Mouse (Mus musculus) right cerebral cortex, postnatal 10 days (tissue): ENCODE data around the gene Prr7.

Source experiments
- DNase-seq, 2 experiments: peaks; one replicate each; pipeline ENCODE4 v3.0.0; 2021; ENCODE audit warnings: low spot score in 2 of 2

Gene Prr7

GRCm38 (mm10) chr13:55506697-55507096, 42.6 kb downstream of the Prr7 start:
- DNase-seq = no peak

DNA sequence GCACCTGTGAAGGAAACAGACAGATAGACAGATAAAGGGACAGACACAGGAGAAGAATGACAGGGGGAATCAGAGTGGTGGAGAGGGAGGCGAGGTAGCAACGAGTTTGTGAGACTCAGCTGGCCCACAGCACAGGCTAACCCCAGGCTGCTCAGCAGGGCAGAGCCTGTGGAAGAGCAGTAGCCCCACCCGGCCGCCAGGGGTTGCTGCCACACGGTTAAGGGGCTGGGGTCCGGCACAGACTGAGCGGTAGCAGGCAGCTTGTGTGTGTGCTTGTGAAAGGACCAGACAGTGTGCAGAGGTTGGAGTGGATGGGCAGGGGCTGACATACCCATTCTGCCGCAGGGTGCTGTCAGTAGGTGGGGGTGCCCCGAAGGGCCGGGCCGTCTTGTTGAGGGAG, 43.8 kb downstream of the Prr7 start:
- no peak for DNase-seq

GRCm38 (mm10) chr13:55508531-55508930, 44.5 kb downstream of the Prr7 start:
- no peak for DNase-seq

GRCm38 (mm10) chr13:55510332-55510667, 46.2 kb downstream of the Prr7 start:
- DNase-seq = no peak

DNA sequence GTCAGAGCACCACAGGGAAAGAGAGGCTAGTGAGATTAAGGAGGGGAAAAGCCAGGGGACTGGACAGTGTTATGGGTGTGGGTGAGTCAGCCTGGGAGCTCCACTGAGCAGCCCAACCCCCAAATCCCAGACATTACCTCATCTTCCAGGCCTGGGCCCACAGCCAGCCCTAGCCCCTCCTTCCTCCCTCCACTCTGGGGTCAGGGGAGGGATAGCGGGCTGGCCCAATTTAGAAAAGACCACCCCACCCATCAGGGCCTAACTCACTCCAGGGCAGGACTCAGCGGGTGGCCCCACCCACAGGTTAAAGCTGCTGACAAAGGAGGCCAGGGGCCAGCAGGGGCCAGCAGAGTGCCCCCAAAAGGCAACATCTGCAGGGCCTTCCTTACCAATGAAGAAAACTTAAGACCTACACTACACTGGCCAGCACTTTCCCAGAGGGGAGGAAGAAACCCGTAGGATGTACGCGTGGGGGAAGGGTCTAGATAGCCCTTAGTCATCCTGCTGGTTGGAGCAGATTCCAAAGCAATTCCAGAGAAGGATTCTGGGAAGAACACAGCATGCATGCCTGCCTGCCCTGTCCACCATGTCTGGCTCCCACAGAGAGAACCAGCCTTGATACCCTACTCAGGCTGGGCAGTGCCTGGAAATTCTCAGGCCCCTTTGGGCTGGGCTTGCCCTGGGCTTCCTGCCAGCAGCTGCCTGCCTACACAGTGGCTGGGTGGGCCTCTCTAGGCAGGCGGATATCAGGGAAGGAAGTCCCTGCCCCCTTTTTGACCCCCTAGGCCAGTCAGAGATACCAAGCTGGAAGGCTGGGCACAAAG, 46.8 kb downstream of the Prr7 start:
- DNase-seq = peak in 1 of 2 experiments; percentile 61

DNA sequence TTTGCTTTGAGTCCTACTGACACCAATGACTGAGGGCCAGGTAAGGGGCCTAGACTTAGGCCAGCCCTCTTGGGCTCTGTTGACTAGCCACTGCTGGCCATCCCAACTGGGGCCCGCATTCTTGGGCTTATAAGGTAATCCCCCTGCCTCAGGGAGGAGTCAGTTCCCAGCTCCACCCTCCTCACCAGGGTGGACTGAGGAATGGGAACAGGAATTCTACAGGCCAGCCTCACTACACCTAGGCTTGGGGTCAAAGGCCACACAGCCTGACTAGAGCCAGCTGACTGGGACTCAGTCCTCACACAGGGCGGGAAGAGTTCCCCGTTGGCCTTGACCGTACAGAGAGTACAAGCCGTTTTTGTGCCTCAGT, 47.4 kb downstream of the Prr7 start:
- no peak for DNase-seq

GRCm38 (mm10) chr13:55512379-55513031, 48.4 kb downstream of the Prr7 start:
- peak; percentile 59 to 62 for DNase-seq

GRCm38 (mm10) chr13:55513111-55513748, 49.2 kb downstream of the Prr7 start, which contains the start of gene Pdlim7:
Pdlim7 (minus strand) TSS chr13:55513676.
- peak; percentile 87 for DNase-seq

- DNase-seq = no peak
These were observed 49.8 kb downstream of the Prr7 start for GRCm38 (mm10) chr13:55513828-55514227.

- DNase-seq = peak; percentile 90 to 92
These were observed 52.9 kb downstream of the Prr7 start for GRCm38 (mm10) chr13:55516955-55517354.

DNA sequence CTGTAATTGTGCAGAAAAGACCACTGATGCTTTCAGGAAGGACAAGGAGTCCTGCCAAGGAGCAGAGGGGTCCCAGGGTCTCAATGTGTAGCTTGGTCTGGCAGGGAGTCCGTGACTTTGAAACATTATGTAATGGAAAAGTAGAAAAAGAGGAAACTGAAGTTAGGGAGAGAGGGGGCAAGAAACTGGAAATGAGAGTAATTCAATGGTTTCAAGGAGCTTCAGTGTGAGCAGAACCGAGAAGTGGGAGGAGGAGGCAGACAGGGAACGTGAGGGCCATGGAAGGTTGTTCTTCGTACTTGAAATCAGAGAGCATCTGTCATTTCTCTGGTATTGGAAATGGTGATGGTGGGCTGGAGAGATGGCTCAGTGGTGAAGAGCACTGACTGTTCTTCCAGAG, 55.5 kb downstream of the Prr7 start:
- DNase-seq = no peak

- no peak for DNase-seq
These were observed 58.7 kb downstream of the Prr7 start for GRCm38 (mm10) chr13:55522730-55523129.
